Mouse (Mus musculus) mouse embryonic stem cell (cell line): Measurements from ENCODE around the gene Tcf7.

Source experiments
- in situ Hi-C, 2 experiments: fragments of 300-500 bp; cut with MboI; formaldehyde crosslinking; loops; 1 replicate in 1 of 2; 3 replicates in 1 of 2; pipeline ENCODE4 v1.14.3; 2019 to 2020; ENCODE audit warnings: low sequenced_read_pairs in 2 of 2, low pct_unique_long_range_greater_than_20kb in 1 of 2, mixed read lengths in 1 of 2; ENCODE audit not compliant: unreplicated experiment in 1 of 2

The Tcf7 gene

DNA sequence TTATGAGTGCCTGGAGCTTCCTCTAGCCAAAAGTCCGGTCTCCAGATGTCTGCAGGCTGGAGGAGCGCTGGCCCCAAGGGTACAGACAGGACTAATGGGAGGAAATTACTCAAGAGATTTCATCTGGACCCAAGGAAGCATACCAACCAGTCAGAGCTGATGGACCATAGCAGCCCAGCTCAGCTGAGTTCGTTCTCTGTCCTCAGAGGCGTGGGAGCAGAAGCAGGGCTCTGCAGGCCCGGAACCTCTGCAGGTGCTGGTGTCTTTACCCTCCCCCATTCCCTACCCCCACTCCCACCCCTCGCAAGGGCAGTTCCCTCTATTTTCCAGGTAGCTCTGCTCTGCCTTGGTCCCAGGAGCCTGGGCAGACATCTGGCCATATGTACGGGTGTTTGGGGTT, 9.5 kb upstream of the Tcf7 start:
- in situ Hi-C loops = loop anchor here in 1 of 2 experiments (5.0 kb wide), 1 partner anchor 35 kb away; no protein-coding TSS in a partner anchor

DNA sequence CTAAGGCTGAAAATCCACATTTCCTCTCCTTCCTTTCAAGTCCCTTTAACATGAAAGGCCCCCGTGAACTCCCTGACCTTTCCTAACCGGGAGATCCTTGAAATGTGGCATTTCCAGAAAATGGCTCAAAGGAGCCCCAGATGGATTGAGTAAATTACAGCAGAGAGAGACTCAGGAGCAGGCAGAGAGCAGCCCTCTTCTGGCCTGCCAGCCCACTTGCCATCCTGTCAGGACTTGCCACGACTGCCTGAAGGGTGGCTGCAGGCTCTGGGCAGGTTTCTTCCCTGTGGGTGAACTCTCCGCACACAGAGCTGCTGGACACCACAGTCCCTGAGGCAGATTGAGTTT, 4.1 kb upstream of the Tcf7 start:
- in situ Hi-C loops = no loop called here

DNA sequence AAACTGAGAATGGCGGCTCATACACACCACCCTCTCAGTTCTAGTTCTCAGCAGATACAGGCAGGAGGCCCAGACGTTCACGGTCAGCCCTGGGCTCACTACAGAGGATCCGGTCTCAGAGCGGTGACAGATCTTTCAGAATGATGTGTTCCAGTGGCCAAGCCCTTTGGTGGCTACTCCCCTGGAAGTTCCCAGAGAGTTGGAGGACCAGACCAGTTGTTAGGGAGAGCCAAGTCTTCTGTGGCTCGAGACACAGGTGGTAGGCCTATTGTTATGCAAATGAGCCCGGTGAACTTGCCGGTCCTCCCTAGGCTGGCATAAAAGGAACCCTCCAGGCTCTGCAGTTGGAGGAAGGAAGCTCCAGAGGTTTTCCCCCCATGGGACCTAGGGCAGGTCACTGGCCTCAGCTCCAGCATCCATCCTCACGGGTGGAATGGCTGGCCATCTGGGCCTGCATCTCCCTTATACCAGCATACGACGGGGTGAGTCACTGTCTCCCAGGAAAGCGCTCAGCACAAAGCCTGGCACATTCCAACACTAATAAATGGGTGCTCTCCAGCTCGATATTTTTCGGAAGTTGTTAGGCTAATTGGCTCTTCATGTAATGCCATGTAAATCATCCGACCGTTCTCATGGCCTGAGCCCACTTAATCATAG, 3.6 kb upstream of the Tcf7 start:
- in situ Hi-C loops = no loop called here

DNA sequence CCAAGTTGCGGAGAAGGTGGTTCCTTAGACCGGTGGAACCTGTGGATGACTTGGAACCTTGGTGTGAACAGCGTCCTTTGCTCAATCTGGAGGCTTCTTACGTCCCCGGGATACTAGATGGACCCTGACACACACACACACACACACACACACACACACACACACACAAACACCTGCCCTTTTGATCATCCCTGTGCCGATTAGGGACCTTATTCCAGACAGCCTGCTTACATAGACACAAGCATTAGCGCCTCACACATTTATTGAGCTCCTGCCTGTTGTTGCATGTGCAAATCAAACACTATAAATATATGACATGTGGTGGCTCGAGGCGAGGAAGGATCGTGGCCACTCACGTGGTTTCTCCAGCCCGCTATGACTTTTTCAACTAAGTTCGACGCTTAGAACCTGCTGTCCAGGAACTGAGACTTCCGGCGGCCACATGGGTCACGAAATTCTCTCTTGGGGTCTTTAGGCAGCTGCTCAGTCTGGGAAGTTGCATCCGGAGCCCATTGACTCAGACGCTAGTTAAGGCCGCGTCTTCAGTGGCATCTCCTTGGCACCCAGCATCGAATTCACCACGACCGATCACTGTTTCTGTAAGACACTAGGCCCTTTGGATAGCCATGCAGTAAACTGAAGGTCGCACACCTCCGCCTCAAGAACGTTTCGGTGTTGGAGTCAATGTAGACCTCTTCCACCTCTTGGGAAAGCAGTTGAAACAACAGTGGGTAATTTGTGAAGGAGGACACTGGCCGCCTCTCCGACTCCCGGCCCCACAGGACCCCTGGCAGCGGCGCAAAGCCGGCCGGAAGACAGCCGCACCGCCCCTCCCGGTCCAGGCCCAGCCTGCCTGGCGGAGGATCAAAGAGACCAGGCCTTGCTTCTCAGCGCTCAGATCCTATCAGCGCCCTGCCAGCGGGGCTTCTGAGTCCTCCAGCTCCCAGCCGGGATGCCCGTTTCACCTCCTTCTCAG, 1.1 kb upstream of the Tcf7 start:
- in situ Hi-C loops = no loop called here

DNA sequence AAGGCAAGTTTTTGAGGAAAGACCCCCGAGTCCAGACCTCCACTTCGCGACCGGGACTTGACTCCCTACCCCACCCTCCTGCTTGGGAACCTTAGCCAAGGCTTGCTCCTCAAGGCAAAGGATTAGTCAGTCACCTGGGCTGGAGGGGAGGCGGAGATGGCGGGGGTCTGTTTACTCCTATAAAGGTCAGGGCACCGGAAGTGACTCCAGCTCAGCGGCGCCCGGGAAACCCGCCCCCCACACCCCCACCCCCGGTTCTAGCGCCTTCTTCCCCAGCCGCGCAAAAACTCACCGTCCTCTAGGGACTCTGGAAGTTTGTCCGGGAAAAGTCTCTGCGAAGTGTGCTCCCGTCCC, 417 bp downstream of the Tcf7 start:
- in situ Hi-C loops = no loop called here

DNA sequence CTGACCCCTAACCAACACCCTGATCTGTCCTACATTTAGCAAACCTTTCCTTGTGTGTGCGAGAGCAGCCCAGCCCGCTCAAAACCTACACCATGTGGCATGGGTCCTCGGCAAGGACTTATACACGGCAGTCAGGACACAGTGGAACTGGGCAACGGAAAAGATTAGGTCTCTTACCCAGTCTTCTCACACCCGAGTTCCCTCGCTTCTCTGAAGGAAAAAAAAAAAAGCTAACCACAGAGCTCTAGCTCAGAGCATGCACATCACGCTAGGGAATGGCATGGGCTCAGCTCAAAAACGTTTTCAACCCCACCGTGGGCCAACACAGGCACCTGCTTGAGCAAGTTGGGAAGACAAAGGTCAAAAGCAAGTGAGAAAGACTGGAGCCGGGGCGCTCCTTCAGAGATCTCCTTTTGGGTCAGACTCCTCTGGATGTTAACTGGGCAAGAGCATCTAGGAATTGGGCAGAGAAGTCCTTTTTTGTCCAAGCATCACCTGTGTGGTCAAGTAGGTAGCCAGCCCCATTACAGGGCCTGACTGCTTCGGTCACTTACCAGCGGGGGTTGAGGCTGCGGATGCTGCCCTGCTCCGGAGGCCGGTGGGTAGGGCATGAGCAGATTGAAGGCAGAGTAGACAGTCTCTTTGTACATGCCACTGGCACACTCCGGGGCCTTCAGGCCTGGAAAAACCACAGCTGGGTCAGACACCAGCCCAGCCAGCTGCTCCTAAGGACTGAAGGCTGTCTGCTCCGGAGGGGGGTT, 1.1 kb downstream of the Tcf7 start:
- in situ Hi-C loops = no loop called here

DNA sequence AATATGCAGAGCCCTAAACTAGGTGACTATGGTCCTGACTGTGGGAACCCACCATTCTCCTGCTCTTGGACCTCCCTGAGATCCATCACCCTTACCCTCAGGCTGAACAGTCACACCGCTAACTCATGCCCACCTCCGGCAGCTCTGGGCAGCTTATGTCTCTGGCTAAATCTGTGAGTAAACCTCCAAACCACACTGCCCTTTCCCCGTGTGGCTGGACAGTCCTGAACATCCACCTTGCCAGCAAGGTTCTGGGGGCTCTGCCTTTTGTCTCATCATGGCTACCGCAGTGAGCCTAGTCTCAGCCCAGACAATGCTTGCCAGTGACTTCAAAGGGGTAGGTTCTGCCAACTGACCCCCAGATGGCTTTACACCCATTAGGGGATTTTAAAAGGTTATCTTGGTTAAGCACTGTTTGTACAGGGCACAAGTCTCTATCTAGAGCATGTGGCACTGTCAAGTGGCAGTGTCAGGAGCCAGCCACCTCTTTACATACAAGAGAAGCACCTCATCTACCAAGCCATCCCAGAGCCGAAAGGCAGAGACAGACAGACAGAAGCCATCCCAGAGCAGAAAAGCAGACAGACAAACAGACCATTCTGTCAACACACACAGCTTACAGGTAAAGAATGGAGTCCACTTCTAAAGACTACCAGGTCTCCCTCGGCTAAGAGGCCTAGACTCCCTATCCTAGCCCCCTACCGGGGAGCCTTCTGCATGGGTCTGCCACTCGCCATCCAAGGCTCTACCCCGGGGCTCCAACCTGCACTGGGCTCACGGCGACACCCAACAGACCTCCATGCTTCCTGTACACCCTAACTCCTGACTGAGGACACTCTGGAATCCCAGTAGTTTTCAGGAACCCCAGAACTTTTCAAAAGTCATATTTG, 2.0 kb downstream of the Tcf7 start:
- in situ Hi-C loops = no loop called here

DNA sequence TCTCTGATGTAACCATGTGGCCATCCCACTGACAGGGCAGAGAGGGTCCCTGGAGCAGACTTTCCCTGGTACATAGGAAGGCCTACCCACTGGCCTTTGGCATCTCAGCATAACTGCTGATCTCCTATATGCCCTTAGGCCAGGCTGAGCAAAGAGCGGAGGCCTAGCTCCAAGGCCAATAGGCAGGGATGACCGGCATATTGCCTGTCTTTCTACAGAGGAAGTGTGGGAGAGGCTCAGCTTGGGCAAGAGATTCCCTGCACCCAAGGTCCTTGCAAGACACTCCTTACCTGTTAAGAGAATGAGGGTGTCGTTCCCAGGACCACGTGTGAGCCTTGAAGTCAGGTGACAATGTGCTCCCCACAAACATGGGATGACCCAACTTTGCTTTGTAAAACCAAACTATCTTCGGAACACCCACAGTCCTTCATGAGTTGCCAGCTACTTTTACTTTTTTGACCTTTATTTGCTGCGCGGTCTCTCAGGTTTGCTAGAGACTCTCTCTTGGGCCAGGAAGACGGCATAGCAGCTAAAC, 3.1 kb downstream of the Tcf7 start:
- in situ Hi-C loops = no loop called here

DNA sequence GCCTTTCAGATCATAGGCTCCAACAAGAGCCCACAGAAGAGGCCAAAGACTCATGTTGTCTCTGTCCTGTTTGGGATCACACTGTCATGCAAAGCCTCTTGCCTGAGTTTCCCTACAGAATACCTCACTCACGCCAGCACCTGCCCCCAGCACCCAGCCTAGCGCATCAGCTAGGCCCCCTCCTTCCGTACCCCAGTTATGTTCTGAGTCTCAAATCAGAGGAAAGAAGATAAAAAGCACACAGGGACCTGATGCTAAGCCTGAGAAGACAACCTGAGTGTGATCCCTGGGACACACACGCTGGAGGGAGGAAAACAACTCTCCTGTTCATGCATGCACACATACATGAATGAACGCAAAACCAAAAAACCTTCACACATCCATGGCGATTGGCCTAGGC, 3.8 kb downstream of the Tcf7 start:
- in situ Hi-C loops = no loop called here

DNA sequence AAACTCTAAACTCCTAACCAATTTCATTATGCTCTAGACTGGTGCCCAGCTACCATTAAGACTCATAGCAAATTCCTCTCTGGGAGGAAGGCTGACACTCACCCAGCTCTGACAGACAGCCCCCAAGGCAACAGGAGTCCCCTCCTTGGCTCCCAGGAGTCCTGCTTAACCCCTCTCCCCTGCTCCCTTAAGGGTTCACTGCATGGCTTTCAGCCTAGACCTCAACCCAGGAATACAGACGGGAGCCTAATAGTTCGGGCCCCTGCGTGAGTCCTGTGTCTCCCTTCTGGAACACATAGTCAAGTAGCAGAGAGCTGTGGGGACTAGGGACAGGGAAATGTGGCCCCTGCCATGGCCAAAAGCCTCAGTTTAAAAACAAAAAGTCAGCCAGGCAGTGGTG, 4.7 kb downstream of the Tcf7 start:
- in situ Hi-C loops = no loop called here

DNA sequence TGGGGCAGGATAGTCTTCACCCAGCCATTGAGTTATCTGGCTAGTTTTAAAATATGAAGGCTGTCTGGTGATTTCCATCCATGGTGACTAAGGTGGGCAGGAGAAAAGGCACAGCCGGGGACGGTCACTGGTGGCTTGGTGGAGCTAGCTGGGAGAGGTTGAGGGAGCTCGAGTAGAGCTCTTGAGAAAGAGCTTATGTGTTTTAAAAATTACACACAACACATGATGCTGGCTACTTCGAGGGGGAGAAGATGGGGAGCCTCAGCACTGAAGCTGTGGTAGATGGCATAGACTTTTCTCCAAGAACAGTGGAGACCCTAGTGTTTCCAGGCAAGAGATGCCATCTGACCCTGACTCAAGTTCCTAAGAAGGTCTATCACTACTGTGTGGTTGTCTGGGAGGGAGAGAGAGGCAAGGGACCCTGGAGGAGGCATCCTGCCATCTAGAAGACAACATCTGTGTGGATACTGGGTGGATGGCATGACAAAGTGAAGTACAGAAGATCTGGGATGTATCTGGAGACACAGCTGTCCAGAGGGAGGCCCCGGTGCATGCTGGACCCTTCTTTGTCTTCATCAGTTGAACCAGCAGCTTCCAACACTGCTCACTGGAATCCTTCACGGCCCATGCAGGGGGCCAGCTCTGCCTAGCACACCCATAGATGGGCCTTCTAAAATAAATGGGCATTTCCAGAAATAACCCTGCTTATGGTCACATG, 5.2 kb downstream of the Tcf7 start:
- in situ Hi-C loops = no loop called here

DNA sequence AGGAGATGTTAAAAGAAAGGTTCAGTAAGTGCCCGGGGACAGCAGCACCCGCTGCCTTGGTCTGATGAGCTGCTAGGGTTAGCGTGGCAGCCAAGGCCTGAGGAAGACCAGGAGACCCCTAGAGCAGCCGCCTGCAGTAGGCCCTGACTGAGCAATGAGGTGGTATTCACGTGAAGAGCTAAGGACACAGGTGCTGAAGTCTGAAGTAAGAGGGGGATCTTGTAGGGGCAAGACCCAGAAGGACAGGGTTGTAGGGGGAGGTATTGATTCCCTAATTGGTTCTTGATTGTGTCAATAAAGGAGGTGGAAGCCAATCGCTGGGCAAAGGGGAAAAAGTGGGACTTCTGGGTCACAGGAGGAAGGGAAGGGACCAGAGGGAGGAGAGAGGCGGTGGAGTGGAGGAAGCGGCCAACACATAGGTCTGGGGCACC, 5.8 kb downstream of the Tcf7 start:
- in situ Hi-C loops = no loop called here

DNA sequence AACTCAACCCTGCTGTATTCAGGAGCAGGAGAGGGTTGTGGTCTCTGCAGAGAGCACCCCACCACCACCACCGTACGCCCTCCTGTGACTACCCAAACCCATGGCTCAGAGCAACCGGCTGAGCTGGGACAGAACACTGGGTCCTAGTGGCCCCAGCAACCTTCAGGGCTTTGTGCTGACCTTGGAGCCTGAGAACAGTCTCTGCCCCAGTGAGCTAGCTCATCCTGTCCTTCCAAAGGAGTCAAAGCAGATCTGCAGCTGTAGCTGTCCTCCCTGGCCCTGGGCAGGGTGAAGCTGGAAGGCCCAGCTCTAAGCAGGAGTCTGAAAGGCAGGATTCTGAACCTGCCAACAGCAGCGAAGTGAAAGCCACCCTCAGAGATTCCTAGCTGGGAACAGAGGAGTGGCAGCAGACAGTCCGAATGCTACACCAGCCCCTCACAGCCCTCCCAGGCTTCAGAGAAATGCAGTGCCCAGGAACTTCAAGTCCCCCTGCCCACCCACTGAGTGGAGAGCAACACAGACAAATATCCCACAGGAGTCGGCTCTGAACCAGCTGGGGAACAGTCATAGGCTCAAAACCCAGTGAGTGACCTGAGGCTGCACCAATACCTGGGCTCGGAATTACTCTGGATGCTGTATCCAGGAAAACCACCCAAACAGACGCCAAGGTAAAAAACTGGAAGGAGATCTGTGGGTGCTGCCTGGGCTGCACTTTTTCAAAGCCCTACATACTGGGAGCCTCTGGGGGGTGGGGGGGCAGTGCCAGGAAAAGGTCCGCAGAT, 6.8 kb downstream of the Tcf7 start:
- in situ Hi-C loops = no loop called here

DNA sequence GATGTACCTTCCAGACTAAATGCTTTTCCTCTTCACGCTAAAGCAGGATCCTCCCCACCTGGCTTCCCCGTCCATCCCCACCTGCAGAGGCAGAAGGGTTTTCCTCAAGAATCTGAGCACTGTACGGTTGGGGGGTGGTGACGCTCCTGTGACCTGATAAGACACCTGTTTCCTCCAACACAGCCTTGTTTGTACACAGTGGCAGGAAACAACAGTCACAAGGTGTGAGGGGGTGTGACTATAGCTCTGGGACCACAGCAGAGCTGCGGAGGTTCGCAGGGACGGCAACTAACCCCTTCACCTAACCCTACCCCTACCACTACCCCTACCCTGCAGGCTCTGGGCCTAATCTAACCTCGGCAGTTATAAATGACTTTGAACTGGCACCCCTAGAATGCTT, 7.4 kb downstream of the Tcf7 start:
- in situ Hi-C loops = no loop called here

DNA sequence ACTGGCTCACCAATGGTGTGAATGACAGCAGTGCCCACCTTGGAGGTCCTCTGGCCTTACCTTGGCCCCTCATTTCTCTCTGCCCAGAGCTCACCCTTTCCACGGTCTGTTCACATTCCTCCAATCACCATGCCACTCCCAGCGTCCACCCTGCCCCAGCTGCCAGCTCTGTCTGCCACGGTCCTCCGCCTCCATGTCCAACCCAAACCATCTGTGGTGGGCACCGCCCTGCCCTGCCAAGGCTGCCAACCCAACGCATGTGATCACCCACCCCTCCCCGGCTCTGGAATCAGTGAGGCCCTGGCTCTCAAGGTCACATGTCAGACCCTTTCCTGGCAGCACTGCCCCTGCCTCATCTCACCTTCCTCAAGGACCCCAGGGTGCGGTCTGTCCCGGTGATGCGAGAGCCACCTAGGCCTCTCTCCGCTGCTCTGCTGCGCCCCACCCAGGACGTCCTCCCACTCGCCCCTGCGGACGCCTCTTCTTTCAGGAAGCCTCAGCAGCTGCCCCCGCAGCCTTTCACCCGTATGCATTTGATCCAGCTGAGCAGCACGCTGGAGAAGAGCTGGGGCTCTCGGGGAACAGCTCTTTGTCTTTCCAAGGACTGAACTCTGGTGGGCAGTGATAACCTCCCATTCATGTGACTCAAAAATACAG, 8.2 kb downstream of the Tcf7 start:
- in situ Hi-C loops = no loop called here

DNA sequence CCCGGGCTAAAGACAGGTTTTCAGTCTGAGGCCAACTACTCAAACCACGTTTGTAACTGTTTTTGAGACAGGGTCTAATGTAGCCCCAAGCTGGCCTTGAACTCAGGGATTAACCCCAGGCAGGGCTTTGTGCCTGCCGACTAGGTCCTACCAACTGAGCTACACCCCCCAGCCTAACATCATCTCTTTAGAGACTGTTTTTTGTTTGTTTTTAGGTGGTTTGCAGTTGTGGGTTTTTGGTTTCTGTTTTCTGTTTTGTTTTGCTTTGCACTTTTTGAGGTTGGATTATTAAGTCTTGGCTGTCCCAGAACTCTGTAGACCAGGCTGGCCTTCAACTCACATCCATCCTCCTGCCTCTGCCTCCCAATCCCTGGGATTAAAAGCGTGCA, 8.9 kb downstream of the Tcf7 start:
- in situ Hi-C loops = no loop called here
